Mouse (Mus musculus): Measurements from ENCODE around the gene Dgkb. TPM values are rescaled to one million over a fixed set of nuclear protein-coding genes. Genes with fewer than 3 reads are reported as not detected.

Gene Dgkb
- polyA plus RNA-seq, 1 experiment, result 0.07 TPM

DNA sequence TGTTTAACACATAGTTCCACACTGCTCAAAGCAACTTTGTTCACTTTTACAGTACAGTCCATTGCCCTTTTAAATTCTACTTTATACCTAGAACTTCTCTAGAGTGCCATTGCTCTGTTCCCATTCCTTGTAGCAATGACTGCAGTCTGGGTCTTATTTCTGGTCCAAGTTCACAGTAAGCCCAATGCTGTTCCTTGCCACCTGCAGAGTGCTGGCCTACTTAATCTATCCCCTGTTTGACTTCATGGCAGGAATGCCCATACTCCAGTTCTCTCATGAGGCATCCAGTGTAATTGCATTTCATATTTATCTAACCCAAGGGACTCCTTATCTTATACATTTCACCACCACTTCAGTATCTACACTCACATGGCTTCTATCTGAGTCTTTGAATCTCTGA is 772.4 kb downstream of the Dgkb start:
- Histone ChIP-seq H3K36me3 (ENCODE audit: control insufficient read depth, insufficient read depth, low read length) (no peaks in the 10 kb centered on the region), H3K27ac (ENCODE audit: control insufficient read depth, insufficient read depth, low read depth, low read length) (no peak overlapping the region), H3K27me3 (ENCODE audit: control insufficient read depth, insufficient read depth, low read length) (no peaks in the 10 kb centered on the region), H3K4me1 (ENCODE audit: control insufficient read depth, insufficient read depth, low read length) (no peaks in the 10 kb centered on the region), H3K4me3 (ENCODE audit: control insufficient read depth, low read depth, low read length) (no peak overlapping the region)
- TF ChIP-seq POLR2A (IDR thresholded peaks at IDR 0.05; ENCODE audit: control insufficient read depth, low read depth, low read length) (no peak), CTCF (IDR thresholded peaks at IDR 0.05; ENCODE audit: control insufficient read depth, insufficient read depth, insufficient replicate concordance, low read depth, low read length) (no peak)

DNA sequence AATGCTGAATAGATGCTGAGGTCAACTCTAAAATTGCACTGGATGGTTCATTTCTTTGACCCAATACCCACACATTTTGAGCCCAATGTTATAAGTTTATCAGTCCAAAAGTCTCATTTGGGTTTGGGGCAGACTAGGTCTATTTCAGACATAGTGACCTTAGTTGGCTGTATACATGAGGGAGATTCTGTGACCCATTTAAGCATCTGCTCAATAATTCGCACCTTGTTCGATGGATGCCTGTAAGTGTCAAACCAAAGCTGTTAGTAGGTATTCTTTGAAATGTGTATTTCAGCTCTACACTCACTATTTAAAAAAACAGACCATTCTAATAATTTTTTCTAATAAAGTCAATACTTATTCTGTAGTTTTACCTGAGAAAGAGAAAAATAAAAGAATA is 776.1 kb downstream of the Dgkb start:
- TF ChIP-seq POLR2A (IDR thresholded peaks at IDR 0.05; ENCODE audit: control insufficient read depth, low read depth, low read length) (no peak), CTCF (IDR thresholded peaks at IDR 0.05; ENCODE audit: control insufficient read depth, insufficient read depth, insufficient replicate concordance, low read depth, low read length) (no peak)
- H3K4me1 ChIP-seq (ENCODE audit: control insufficient read depth, insufficient read depth, low read length), result no peaks in the 10 kb centered on the region
- H3K4me3 ChIP-seq (ENCODE audit: control insufficient read depth, low read depth, low read length), result no peak overlapping the region
- H3K27ac ChIP-seq (ENCODE audit: control insufficient read depth, insufficient read depth, low read depth, low read length), result no peak overlapping the region
- H3K36me3 ChIP-seq (ENCODE audit: control insufficient read depth, insufficient read depth, low read length), result no peaks in the 10 kb centered on the region
- H3K27me3 ChIP-seq (ENCODE audit: control insufficient read depth, insufficient read depth, low read length), result no peaks in the 10 kb centered on the region

- Histone ChIP-seq H3K36me3 (ENCODE audit: control insufficient read depth, insufficient read depth, low read length) (no peaks in the 10 kb centered on the region), H3K4me1 (ENCODE audit: control insufficient read depth, insufficient read depth, low read length) (no peaks in the 10 kb centered on the region), H3K27me3 (ENCODE audit: control insufficient read depth, insufficient read depth, low read length) (no peaks in the 10 kb centered on the region), H3K27ac (ENCODE audit: control insufficient read depth, insufficient read depth, low read depth, low read length) (no peak overlapping the region), H3K4me3 (ENCODE audit: control insufficient read depth, low read depth, low read length) (no peak overlapping the region)
- no peak for TF ChIP-seq CTCF (IDR thresholded peaks at IDR 0.05; ENCODE audit: control insufficient read depth, insufficient read depth, insufficient replicate concordance, low read depth, low read length)
- TF ChIP-seq POLR2A (IDR thresholded peaks at IDR 0.05; ENCODE audit: control insufficient read depth, low read depth, low read length), result no peak
Measured at GRCm38 (mm10) chr12:38594055-38594454, 776.5 kb downstream of the Dgkb start.

DNA sequence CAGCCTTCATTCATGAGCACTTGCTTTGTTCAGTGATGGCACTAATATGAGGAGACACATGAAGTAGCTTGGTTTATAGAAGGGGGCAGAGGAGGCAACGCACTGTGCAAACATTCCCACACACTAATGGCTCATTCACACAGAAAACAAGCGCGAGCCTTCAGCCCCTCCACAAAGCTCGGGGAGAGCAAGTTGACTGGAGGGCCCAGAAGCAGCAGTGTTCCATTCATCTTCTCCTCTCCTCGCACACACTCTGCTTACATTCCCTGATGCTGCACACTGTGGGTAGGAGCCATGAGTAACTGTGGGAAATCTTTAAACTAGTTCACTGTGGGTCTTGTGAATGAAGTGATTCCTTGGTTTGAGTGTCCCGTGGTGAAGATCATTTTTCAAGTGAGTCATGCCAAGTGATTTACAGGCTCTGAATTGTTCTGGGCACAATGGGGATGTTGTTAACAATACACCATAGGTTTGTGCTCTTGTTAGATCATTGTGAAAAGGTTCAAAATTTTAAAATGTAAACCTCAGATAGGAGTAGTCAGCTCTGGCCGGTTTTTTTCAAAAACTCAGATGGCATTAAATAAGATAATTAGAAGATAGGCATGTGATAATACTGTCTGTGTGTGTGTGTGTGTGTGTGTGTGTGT is 779.0 kb downstream of the Dgkb start:
- Histone ChIP-seq H3K36me3 (ENCODE audit: control insufficient read depth, insufficient read depth, low read length) (no peaks in the 10 kb centered on the region), H3K4me3 (ENCODE audit: control insufficient read depth, low read depth, low read length) (no peak overlapping the region), H3K27ac (ENCODE audit: control insufficient read depth, insufficient read depth, low read depth, low read length) (no peak overlapping the region), H3K4me1 (ENCODE audit: control insufficient read depth, insufficient read depth, low read length) (no peaks in the 10 kb centered on the region), H3K27me3 (ENCODE audit: control insufficient read depth, insufficient read depth, low read length) (no peaks in the 10 kb centered on the region)
- TF ChIP-seq POLR2A (IDR thresholded peaks at IDR 0.05; ENCODE audit: control insufficient read depth, low read depth, low read length), result no peak
- no peak for TF ChIP-seq CTCF (IDR thresholded peaks at IDR 0.05; ENCODE audit: control insufficient read depth, insufficient read depth, insufficient replicate concordance, low read depth, low read length)

- TF ChIP-seq POLR2A (IDR thresholded peaks at IDR 0.05; ENCODE audit: control insufficient read depth, low read depth, low read length) (no peak), CTCF (IDR thresholded peaks at IDR 0.05; ENCODE audit: control insufficient read depth, insufficient read depth, insufficient replicate concordance, low read depth, low read length) (no peak)
- no peak overlapping the region for H3K27ac ChIP-seq (ENCODE audit: control insufficient read depth, insufficient read depth, low read depth, low read length)
- H3K27me3 ChIP-seq (ENCODE audit: control insufficient read depth, insufficient read depth, low read length), result no peaks in the 10 kb centered on the region
- no peaks in the 10 kb centered on the region for H3K4me1 ChIP-seq (ENCODE audit: control insufficient read depth, insufficient read depth, low read length)
- no peak overlapping the region for H3K4me3 ChIP-seq (ENCODE audit: control insufficient read depth, low read depth, low read length)
- H3K36me3 ChIP-seq (ENCODE audit: control insufficient read depth, insufficient read depth, low read length), result no peaks in the 10 kb centered on the region
Measured at GRCm38 (mm10) chr12:38598096-38598495, 780.6 kb downstream of the Dgkb start.

DNA sequence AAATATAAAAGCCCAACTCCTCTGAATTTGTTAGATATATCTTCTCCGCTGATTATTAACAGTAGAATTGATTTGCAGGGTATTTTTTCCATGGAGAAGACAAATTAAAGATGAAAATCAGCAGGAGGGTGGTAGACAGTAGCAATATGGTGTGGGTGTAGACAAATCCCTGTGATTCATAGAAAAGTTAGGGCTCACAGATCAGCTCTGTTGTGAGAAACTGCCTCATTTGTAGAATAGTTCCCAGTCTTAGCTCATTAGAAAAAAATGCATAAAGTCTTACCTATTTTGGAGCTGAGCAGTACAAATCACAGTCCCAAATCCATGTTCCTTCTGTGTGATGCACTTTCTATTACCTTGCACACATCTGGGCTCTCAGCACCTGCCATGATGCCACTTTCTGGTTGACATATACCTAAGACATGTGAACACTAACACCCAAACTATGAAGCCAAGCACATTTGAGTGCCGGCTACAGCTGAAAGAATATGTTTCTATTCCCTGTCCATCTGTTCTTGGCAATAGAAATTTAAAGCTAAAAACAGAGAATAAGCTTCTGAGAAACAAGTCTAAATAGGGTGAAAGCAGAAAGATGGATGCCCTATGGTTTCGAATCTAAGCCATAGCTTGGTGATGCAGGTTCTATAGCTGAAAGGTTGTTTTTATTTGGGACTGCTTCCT is 782.8 kb downstream of the Dgkb start:
- TF ChIP-seq CTCF (IDR thresholded peaks at IDR 0.05; ENCODE audit: control insufficient read depth, insufficient read depth, insufficient replicate concordance, low read depth, low read length) (no peak), POLR2A (IDR thresholded peaks at IDR 0.05; ENCODE audit: control insufficient read depth, low read depth, low read length) (no peak)
- no peak overlapping the region for H3K4me3 ChIP-seq (ENCODE audit: control insufficient read depth, low read depth, low read length)
- H3K4me1 ChIP-seq (ENCODE audit: control insufficient read depth, insufficient read depth, low read length), result no peaks in the 10 kb centered on the region
- H3K27me3 ChIP-seq (ENCODE audit: control insufficient read depth, insufficient read depth, low read length), result no peaks in the 10 kb centered on the region
- H3K27ac ChIP-seq (ENCODE audit: control insufficient read depth, insufficient read depth, low read depth, low read length), result no peak overlapping the region
- H3K36me3 ChIP-seq (ENCODE audit: control insufficient read depth, insufficient read depth, low read length), result no peaks in the 10 kb centered on the region

DNA sequence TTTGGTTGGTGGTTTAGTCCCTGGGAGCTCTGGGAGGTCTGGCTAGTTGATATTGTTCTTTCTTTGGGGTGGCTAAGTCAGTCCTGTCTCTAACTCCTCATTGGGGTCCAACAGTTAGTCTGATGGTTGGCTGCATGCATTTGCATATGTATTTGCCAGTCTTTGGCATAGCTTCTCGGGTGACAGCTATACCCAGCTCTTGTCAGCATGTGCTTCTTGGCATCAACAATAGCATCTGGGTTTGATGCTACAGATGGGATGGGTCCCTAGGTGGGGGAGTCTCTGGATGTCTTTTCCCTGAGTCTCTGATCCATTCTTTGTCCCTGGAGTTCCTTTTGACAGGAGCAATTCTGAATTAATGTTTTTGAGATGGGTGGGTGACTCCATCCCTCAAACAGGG is 790.6 kb downstream of the Dgkb start:
- no peak for TF ChIP-seq POLR2A (IDR thresholded peaks at IDR 0.05; ENCODE audit: control insufficient read depth, low read depth, low read length)
- TF ChIP-seq CTCF (IDR thresholded peaks at IDR 0.05; ENCODE audit: control insufficient read depth, insufficient read depth, insufficient replicate concordance, low read depth, low read length), result no peak

More for the DNA sequence above, 790.6 kb downstream of the Dgkb start:
- Histone ChIP-seq H3K27me3 (ENCODE audit: control insufficient read depth, insufficient read depth, low read length) (no peaks in the 10 kb centered on the region), H3K36me3 (ENCODE audit: control insufficient read depth, insufficient read depth, low read length) (no peaks in the 10 kb centered on the region), H3K4me1 (ENCODE audit: control insufficient read depth, insufficient read depth, low read length) (no peaks in the 10 kb centered on the region), H3K4me3 (ENCODE audit: control insufficient read depth, low read depth, low read length) (no peak overlapping the region), H3K27ac (ENCODE audit: control insufficient read depth, insufficient read depth, low read depth, low read length) (no peak overlapping the region)

Data from testis, adult 2 months (tissue).